Mouse (Mus musculus) heart, postnatal 0 days (tissue): ENCODE measurements around the gene Hcn2.

Experiments
- CTCF ChIP-seq: IDR thresholded peaks from 2 replicates; pipeline ENCODE4 v1.5.1; 2016; ENCODE audit warnings: antibody characterized with exemption, control low read depth, low read depth
- EP300 ChIP-seq: IDR thresholded peaks from 2 replicates; pipeline ENCODE4 v1.6.1; 2016; ENCODE audit warnings: antibody characterized with exemption, low read depth

- TF ChIP-seq CTCF (no peak), EP300 (no peak)
These were observed 46.2 kb upstream of the Hcn2 start for GRCm38 (mm10) chr10:79670071-79670888.
